Mouse (Mus musculus): ENCODE data around the gene Gm49510. TPM values are rescaled to one million over a fixed set of nuclear protein-coding genes. Genes with fewer than 3 reads are reported as not detected.
"Not testable (repeated sequence)": the region's sequence is repeated elsewhere in the genome, so short reads cannot be mapped to it uniquely, and the experiment has no call there.

The Gm49510 gene
- total RNA-seq, 2 experiments from 2014 or later = 1.3 TPM; not detected in 1

DNA sequence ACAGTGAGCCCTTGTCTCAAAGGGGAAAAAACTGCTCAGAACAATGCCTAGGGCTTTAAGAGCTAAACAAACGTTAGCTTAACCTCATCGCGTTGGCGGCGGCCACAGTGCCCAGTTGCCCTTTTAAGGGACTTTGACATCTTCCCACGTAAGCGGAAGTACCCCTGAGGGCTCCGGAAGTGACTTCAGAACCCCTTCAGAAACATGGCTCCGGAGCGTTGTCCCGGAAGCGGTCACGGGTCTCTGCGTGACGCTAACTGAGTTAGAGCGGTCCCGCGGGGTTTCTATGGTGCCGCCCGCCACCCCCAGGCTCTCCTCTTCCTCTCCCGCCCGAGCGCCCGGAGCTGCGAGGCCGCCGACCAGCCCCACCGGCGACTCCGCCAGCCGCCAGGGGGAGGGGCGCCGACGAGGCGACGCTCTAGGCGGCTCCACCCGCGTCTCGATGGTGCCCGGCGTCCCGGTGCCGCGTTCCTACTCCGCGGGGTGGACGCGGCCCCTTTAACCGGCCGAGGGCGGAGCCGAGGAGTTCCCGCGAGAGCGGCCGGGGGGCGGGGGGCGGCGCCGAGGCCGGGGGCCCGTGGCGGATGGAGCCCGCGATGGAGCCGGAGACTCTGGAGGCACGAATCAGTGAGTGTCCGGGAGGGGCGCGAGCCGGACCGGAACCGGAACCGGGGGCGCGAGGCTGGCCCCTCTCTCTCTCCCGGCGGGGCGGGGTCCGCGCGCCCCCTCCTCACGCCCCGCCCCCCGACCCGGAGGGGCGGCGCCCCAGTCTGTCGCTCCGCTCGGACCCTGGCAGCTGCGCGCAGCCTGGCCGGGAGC, 22.3 kb upstream of the Gm49510 start, which contains the start of gene Gga1:
Gene Gga1, plus strand, starts transcription at position 200 of the 819 bp plus-strand sequence.
- ATAC-seq (replicated peaks; ENCODE audit: low FRiP score, poor library complexity, severe bottlenecking) = peak; percentile 74

DNA sequence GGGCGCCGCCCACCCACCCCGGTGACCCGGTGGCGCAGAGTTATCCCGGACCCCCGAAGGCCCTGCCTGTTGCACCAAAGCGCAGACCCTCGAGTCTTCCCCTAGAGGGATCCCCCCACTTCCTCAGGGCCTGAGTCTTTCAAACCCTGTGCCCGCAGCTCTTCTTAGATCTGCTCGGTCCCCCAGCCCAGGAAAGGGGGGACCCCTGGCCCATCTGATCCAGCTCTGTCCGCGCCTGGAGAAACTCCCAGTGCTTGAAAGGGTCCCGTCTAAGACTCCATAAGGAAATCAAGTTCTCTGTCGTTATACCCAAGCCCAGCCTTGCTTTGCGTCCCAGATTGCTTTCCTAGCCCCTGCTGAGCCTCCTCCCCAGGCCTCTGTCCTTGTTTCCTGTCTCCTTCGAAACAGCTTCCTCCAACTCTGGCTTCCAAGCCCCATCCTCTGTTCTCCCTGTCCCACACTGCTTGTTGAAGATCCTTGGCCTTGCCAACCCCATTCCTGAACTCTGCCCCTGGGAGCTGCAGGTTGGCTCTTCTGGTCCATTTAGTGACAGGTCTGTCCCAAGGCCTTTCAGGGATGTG, 21.6 kb upstream of the Gm49510 start:
- ATAC-seq (replicated peaks; ENCODE audit: low FRiP score, poor library complexity, severe bottlenecking) = no peak

DNA sequence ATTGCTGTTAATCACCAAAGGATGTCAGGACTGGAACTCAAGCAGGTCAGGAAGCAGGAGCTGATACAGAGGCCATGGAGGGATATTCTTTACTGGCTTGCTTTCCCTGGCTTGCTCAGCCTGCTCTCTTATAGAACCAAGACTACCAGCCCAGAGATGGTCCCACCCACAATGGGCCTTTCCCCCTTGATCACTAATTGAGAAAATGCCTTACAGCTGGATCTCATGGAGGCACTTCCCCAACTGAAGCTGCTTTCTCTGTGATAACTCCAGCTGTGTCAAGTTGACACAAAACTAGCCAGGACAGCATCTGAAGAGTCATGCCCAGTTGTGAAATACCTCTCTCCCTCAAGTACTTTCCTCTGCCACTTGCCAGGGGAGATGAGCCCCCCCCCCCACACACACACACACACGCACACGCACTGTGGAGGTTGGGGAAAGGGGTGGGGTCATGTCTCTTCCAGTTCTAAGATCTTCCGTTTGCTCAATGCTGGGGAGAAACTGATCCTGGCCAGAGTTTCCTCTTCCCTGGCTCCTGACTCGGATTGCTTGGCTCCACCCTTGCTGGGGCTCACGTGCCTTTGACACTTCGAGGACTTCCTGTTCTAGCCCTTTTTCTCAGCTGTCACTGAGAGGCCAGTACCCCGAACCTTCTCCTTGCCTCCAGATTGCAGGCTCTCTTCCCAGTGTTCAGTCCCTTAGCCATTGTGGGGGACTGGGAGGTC, 20.5 kb upstream of the Gm49510 start:
- ATAC-seq (replicated peaks; ENCODE audit: low FRiP score, poor library complexity, severe bottlenecking) = not testable (repeated sequence)

DNA sequence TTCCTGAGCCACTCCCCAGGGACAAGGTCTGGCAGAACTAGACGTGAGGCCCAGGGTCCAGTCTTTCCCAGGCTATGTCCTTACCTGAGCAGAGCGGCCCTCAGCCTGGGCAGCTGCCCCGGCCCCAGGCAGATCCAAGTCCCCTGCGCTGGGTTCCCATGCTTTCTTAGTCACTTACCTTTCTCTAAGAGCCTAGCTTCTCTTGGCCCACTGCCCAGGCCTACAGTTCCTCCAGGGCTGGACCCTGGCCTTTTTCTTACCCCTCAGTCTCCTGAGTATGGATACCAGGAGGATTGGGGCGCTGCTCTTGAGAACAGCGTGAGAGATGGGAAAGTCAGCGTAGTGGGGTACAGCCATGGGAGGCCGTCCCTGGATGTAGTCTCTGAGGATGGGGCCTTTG, 19.0 kb upstream of the Gm49510 start:
- no peak for ATAC-seq (replicated peaks; ENCODE audit: low FRiP score, poor library complexity, severe bottlenecking)

DNA sequence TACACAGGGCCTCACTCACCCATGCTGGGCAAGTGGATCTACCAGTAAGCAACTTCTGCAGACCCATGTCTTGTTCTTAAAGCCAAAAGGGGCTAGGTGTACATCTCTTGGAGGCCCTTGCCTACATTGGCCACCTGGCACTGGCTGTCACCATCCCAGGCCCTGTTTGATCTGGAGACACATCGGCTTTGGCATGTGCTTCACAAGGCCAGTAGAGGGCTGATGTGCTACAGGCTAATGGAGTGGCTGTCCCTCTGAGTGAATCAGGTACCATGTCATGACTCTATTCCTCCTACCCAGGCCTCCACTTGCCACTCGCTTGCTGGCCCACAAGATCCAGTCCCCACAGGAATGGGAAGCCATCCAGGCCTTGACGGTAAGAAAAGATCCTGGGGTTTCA, 17.6 kb upstream of the Gm49510 start:
- ATAC-seq (replicated peaks; ENCODE audit: low FRiP score, poor library complexity, severe bottlenecking) = no peak

DNA sequence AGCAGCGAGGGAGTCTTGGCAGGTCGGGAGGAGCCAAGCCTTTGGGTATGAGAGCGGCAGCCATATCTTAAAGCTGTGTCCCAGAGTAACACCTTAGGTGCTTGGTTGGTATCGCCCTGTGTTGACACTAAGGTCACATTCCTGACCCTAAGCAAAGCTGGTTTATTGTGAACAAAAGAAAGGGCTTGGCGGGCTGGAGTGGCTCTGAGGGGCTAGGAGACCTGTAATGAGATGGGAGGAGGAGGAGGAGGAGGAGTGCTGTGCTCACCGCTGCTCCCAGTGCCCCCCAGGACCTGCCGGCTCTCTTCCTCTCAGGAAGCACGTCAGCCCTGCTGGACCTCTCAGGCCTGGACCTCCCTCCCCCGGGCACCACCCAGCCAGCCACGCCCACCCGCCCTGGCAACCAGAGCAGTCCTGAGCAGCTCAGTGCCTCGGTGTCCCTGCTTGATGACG, 10.0 kb upstream of the Gm49510 start:
- no peak; the same call in 1 of the 2 replicates for ATAC-seq (replicated peaks; ENCODE audit: low FRiP score, poor library complexity, severe bottlenecking)

DNA sequence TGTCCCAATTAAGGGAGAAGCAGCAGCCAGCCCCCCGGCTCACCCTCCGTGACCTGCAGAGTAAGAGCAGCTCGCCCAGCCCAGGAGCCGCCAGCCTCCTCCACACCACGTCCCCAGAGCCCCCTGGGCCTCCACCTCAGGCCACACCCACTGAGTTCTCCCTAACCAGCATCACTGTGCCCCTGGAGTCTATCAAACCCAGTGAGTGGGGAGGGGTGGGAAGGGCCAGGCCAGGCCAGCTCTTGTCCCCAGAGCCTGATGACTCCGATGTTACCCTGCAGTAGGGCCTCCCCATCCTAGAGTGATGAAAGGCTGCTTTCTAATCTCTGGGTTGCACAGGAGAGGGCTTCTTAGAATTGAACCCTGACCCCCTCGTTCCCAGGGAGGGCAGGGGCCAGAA, 7.0 kb upstream of the Gm49510 start:
- no peak for ATAC-seq (replicated peaks; ENCODE audit: low FRiP score, poor library complexity, severe bottlenecking)

DNA sequence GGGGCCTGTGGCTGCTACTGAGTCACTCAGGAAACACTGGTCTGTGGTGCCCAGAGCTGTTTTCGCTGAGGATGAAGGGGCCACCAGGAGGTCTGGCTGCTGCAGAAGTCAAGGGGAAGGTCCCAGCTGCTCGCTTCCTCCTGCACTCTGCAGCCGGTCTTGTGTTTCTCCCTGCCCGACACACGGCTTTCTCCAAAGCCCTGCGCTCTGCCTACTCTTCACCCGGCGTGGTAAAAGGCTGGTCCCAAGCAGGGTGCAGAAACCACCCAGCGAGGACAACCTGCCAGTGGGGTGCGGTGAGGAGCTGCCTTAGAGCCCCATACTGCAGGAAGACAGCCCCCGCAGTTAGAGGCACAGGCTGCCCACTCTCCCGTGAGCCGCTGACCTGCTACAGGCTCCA, 4.7 kb upstream of the Gm49510 start:
- no peak for ATAC-seq (replicated peaks; ENCODE audit: low FRiP score, poor library complexity, severe bottlenecking)

DNA sequence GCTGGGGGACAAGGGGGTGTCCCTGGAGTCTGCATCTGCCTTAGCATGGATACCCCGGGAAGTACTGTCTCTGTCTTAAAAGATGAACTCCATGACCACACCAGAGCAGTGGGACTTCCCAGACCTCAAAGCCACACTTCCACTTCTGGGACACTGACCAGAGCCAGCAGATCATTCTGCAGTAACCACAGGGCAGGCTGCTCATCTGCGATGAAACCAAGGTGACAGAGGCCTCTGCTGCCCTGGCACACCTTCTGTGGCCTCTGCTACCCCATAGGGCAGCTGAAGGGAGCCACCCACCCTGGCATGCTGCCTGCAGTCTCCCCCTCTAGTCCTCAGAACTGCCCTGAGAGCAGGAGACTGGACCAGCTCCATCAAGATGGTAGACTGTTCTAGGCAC, 3.7 kb upstream of the Gm49510 start:
- ATAC-seq (replicated peaks; ENCODE audit: low FRiP score, poor library complexity, severe bottlenecking) = no peak

DNA sequence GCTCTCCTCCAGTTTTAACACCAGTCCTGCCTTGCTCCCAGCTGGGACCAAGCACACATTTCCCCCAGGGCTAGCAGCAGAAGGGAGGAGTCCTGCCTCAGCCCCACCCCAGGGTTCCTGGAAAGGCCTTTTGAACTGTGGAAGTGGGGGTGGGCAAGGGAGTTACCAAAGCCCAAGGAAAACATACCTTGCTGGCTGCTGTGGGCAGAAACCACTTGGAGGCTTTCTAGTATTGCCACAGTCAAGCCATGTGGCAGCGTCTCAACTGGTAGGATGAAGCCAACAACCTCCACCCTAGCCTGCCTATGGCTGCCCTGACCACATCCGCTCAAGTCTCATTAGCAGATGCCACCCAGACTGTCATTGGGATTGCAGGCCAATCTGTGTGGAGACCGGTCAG, 3.3 kb upstream of the Gm49510 start:
- no peak for ATAC-seq (replicated peaks; ENCODE audit: low FRiP score, poor library complexity, severe bottlenecking)

DNA sequence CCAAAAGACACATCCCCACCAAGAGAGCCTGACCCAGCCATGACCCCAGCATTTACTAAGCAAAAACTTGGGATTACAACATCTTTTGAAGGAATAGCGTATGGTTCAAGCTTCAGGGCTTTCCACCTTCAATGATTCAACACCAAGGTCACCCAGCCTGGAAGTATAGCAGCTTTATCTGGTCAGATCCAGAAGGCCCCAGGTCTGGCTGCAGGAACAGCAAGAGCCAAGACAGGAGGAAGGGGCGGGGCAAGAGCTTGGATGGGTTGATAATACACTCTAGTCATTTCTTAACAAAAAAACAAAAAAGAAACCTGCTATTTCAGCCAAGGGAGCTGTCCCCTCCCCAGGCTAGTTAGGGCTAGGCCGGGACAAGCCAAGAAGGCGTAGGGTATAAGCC, 2.0 kb upstream of the Gm49510 start:
- 0 out of 2 replicates have a peak, but pooled peaks have one; percentile 37 for ATAC-seq (replicated peaks; ENCODE audit: low FRiP score, poor library complexity, severe bottlenecking)

DNA sequence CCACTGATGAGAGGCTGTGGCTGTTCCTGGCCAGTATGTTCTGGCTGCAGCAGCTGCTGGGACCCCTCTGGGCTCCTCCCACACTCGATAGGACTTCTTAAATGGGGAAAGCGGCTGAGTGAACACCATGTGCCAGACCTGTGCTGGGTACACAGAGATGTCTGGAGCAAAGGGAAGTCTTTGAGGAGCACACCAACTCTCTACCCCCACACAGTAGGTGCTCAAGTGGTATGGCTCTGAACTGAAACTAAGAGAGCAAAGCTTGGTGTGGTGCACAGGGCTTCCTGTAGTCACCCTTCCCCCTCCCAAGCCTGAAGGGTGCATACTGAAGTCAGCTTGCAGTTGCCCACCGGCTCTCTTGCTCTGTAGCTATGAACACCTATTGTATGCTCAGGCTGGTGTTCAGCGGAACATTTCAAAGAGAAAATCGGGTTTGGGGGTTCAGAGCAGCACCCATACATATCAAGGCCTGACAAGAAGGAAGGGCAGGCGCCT, 913 bp upstream of the Gm49510 start:
- no peak for ATAC-seq (replicated peaks; ENCODE audit: low FRiP score, poor library complexity, severe bottlenecking)

DNA sequence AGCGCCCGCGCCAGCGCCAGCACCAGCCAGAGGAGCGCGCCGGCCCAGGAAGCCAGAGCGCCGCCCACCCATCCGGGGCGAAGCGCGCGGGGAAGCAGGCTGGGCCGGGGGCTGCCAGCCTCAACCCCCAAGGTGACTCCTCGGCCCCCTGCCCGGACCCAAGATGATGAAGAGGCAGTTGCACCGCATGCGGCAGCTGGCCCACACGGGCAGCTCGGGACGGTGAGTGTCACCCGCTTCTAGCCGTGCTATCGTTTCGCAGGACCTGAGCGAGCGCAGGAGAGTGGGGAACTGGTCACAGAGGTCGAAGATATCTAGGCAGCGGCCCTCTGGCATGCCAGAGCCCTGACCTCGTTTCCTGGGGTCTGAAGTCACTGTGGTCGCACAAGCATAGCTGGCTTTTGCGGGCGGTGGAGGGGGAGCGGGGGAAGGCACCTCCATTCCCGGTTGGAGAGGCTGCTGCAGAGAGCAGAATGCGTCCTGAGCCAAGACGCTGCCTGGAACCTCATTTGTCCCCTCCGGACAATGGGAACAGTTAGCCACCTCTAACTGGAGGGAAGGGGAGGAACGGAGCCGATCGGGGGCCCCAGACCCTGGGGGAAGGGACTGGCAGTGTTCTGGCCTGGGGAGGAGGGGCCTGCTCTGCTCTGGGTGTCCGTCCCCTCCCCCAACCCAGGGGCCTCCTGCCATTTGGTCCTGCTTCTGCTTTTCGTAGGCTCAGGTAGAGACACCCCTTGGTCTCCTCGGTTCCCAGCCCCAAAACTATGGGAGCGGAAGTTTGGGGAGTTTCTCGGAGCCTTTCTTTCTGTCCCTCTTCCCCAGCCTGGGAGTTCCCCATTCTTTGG, 495 bp downstream of the Gm49510 start, which contains the start of gene Sh3bp1:
Gene Sh3bp1, plus strand, starts transcription at position 29 of the 845 bp plus-strand sequence.
- ATAC-seq (replicated peaks; ENCODE audit: low FRiP score, poor library complexity, severe bottlenecking) = peak; percentile 41; the same call in 1 of the 2 replicates

DNA sequence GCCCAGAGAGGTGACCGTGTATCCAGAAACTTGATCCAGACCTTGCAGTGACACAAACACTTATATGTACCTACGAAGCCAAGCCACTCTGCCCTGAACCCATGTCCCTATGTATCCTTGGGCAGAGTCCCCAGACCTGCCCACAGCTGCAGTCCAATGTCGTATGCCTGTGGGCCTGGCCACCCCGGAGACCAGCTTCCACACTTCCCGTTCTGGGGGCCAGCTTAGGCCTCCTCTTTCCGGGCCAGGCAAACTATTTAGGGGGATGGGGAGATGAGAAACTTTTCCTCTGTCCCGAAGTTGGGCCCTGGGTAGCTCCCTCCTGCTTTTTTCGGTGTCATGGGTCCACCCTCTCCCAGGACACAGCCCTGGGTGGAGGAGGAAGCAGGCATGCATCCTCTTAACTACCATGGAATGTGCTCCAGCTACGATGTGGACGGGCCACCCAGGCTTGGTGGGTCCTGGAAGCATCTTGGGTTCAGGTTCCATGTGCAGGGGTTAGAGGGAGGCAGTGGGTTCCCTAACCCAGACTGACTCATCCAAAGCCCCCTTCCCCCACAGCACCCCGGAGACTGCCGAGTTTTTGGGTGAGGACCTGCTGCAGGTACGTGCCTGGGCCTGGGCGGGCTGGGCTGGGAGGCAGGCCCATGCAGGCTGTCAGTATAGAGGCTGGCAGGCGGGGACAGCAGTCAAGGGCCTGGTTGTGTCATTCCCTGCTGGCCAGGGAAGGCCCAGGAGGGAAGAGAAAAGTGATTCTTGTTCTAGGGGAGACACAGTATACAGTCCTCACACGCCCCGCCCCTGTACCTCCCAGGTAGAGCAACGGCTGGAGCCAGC, 1.3 kb downstream of the Gm49510 start:
- no peak for ATAC-seq (replicated peaks; ENCODE audit: low FRiP score, poor library complexity, severe bottlenecking)

DNA sequence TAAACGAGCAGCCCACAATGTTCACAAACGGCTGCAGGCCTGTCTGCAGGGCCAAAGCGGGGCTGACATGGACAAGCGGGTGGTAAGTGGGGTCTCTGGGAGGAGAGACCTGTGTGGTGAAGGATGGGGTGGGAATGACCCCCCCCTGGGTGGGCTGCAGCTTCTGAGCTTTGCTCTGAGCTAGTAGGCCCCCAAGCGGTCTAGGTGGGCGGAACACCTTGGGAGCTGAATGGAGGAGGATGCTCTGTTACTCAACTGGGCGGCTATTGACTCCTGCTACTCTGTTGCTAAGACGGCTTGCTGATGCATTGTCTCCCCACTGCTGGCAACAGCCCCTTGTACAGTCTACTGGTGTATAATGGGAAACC, 1.9 kb downstream of the Gm49510 start:
- ATAC-seq (replicated peaks; ENCODE audit: low FRiP score, poor library complexity, severe bottlenecking) = no peak

DNA sequence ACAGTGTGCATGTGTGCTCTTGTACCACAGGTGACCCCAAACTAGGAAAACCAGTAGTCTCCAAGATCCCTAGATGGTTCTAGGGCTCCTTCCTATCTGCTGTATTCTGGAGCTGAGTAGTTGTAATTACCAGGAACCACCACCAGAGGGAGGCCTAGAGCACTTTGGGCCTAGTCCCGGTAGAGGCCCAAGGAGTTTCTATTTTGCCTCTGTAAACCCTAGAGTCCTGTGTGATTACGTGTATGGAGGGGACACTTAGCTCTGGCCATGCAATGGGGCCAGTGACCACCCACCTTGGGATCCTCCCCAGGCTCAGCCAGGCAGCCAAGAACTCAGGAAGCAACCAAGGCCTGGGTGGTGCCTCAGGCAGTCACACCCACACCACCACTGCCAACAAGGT, 3.8 kb downstream of the Gm49510 start:
- peak; percentile 62 for ATAC-seq (replicated peaks; ENCODE audit: low FRiP score, poor library complexity, severe bottlenecking)

DNA sequence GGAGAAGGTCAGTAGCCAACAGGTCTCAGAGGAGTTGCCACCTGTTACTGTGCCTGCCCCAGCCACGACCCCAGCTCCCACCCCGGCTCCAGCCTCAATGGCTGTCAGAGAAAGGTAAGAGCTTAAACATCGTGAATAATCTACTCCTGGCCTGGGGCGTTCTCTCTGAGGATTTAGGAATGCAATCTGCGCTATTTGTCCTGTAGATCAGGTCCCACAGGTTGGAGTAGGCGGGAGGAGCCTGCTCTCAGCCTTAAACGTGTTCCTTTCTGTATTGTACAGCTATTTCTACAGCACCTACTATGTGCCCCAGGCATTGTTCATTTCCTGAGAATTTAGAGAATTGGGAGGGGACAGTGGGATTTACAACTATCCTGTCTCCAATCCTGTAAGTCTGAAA, 8.9 kb downstream of the Gm49510 start:
- no peak for ATAC-seq (replicated peaks; ENCODE audit: low FRiP score, poor library complexity, severe bottlenecking)

DNA sequence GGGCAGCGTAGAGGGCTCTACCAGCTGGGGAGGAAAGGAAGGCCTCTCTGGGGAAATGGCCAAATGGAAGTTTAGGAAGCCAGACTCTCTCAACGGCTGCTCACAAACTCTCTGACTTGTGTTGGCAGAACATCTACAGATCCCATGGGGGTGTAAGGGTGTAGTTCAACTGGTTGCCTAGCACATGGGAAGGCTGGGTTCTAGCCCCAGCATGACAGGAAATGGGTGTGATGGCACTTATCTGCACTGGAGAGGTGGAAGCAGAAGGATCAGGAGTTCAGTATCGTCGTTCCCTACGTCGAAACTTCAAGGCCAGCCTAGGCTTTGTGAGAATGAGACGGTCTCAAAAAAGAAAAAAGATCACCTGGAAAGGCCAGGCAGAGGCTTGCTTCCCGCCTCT, 9.5 kb downstream of the Gm49510 start:
- no peak for ATAC-seq (replicated peaks; ENCODE audit: low FRiP score, poor library complexity, severe bottlenecking)

DNA sequence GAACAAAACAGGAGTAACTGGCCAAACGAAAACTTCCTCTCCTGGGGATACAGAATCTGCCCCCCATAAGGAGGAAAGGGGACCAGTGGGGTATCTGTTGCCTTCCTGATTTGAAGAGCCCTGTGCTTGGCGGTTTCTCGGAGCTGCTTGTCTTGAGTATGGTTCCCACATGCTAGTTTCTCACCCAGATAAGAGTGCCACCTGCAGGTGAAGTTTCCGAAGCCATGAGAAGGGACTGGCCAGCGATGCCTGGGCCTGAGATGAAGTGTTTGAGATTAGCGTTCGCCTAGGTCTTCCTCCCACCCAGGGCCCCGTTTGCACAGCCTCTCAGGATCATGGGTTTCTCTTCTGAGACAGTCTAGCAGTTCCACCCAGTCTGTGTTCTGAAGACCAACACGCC, 12.6 kb downstream of the Gm49510 start:
- ATAC-seq (replicated peaks; ENCODE audit: low FRiP score, poor library complexity, severe bottlenecking) = no peak
